Mouse (Mus musculus): ENCODE measurements at regions not wholly inside any gene's neighbourhood (a gene's known extent, or its start where the extent isn't known, plus 50 kb on each side); places are given as distances from the start of the nearest gene placed in this dataset.

GRCm38 (mm10) chr8:90414021-90414420 lies 65.9 kb upstream of the Tox3 start:
- H3K4me2 ChIP-seq (ENCODE audit: low read length), result no peak overlapping the region
- no peak overlapping the region for H3K9ac ChIP-seq (ENCODE audit: low read length)
- no peaks in the 10 kb centered on the region for H3K36me3 ChIP-seq (ENCODE audit: control insufficient read depth, insufficient read depth, low read length)
- no peaks in the 10 kb centered on the region for H3K27me3 ChIP-seq (ENCODE audit: control insufficient read depth, insufficient read depth, low read length)
- no peaks in the 10 kb centered on the region for H3K4me1 ChIP-seq (ENCODE audit: control insufficient read depth in 2 of 2, insufficient read depth in 2 of 2, low read length in 2 of 2)
- WGBS, result 79% methylated on average over 2 of the region's 2 CpGs
- H3K27ac ChIP-seq (replicated peaks in 1 of 2; ENCODE audit: control insufficient read depth in 1 of 2, insufficient read depth in 1 of 2, low read depth in 2 of 2, low read length in 2 of 2), result no peak overlapping the region
- H3K9me3 ChIP-seq (ENCODE audit: control insufficient read depth, low read length), result no peaks in the 10 kb centered on the region
- H3K4me3 ChIP-seq (ENCODE audit: control insufficient read depth in 1 of 2, insufficient read depth in 1 of 2, low read depth in 1 of 2, low read length in 2 of 2), result no peak overlapping the region
- ATAC-seq (ENCODE audit: insufficient number of reproducible peaks, insufficient read depth, low FRiP score, low read depth), result no peak
